Comparison of ENCODE assay signal across 7 mouse cellular contexts in the genomic region with DNA sequence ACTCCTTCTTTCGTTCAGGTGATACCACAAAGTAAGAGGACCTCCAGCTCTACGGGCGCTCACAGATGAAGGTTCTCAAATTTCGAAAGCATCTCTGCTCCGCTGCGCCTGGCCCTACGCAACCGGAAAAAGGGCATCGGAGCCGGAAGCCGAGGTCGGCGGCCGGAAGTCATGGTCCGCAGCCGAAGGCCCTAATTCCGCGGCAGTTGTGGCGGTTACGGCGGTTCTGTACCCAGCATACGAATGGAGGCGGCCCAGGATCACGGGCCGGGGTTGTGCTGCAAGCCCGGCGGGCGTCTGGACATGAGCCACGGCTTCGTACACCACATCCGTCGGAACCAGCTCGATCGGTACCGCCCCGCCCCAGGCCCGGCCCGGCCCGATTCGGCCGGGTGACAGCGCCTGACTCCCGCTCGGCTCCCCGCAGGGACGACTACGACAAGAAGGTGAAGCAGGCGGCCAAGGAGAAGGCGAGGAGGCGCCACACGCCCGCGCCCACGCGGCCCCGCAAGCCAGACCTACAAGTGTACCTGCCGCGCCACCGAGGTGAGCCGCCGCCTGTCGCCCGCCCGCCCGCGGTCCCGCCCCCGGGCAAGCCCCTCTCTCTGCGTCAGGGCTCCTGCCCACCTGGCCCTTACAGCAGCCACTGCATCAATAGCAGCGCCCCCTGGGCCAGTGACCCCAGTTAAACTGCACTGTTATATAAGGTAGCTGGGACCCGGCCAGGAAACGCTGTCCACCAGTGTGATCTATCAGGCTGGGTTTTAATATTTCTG. TPM values are rescaled to one million over a fixed set of nuclear protein-coding genes. Genes with fewer than 3 reads are reported as not detected.
DNase-seq lines count a peak whose midpoint lies in the region; ATAC-seq lines count a peak whose summit lies in the region.

A gene (plus strand): TSS at position 152 of the 776 bp plus-strand sequence.

- WGBS in intestine, embryonic 14.5 days = under 1% methylated on average over 62 of the region's 72 CpGs
- WGBS in limb, embryonic 10.5 days = under 1% methylated on average over 72 of the region's 72 CpGs
- under 1% methylated on average over 70 of the region's 72 CpGs for WGBS in midbrain, embryonic 11.5 days

- peak; percentile 87 for DNase-seq in adrenal gland, adult 2 months
- DNase-seq in embryo, embryonic 10.5 days (ENCODE audit: low spot score) = peak; percentile 86
- DNase-seq in gastrocnemius, postnatal 36 days = peak; percentile 70
- peak; percentile 85 for DNase-seq in intestine, embryonic 14.5 days (ENCODE audit: low spot score)
- DNase-seq in limb, embryonic 10.5 days (ENCODE audit: low spot score) = peak; percentile 89
- DNase-seq in midbrain, embryonic 11.5 days (ENCODE audit: low spot score, missing footprints) = peak; percentile 95
- peak; percentile 71 to 77 for DNase-seq in spleen, adult 18-20 months

- peaks cover 23% of the 10 kb centered on the region for H3K4me1 ChIP-seq in intestine, embryonic 14.5 days (replicated peaks; ENCODE audit: control insufficient read depth, insufficient read depth, low read length)
- peaks cover 49% of the 10 kb centered on the region for H3K4me1 ChIP-seq in limb, embryonic 10.5 days
- peaks cover 21% of the 10 kb centered on the region for H3K4me1 ChIP-seq in midbrain, embryonic 11.5 days (ENCODE audit: control insufficient read depth, insufficient read depth, low read length)

- H3K27ac ChIP-seq in intestine, embryonic 14.5 days (ENCODE audit: low read depth) = peak within 1 kb of the TSS; percentile 83
- H3K27ac ChIP-seq in limb, embryonic 10.5 days = peak within 1 kb of the TSS; percentile 93
- peak within 1 kb of the TSS; percentile 55; the same call in 1 of the 2 replicates for H3K27ac ChIP-seq in midbrain, embryonic 11.5 days (ENCODE audit: low read depth, low read length)

- peak; percentile 80 for ATAC-seq in intestine, embryonic 14.5 days (replicated peaks; ENCODE audit: low FRiP score, low TSS enrichment, low read depth)
- ATAC-seq in midbrain, embryonic 11.5 days (ENCODE audit: low FRiP score) = peak; percentile 69

- H3K9ac ChIP-seq in intestine, embryonic 14.5 days (ENCODE audit: low read length) = peak within 1 kb of the TSS; percentile 73
- peak within 1 kb of the TSS; percentile 93 for H3K9ac ChIP-seq in midbrain, embryonic 11.5 days (ENCODE audit: low read length)

- H3K27me3 ChIP-seq in intestine, embryonic 14.5 days (replicated peaks; ENCODE audit: control insufficient read depth, insufficient read depth, low read length) = no peaks in the 10 kb centered on the region
- no peaks in the 10 kb centered on the region for H3K27me3 ChIP-seq in limb, embryonic 10.5 days (ENCODE audit: low read depth, poor library complexity, severe bottlenecking)
- H3K27me3 ChIP-seq in midbrain, embryonic 11.5 days (ENCODE audit: control insufficient read depth, insufficient read depth, low read length) = no peaks in the 10 kb centered on the region

- H3K4me3 ChIP-seq in intestine, embryonic 14.5 days (ENCODE audit: low read depth, low read length) = peak within 1 kb of the TSS; percentile 63
- peak within 1 kb of the TSS; percentile 90 for H3K4me3 ChIP-seq in limb, embryonic 10.5 days
- H3K4me3 ChIP-seq in midbrain, embryonic 11.5 days (ENCODE audit: low read depth, low read length) = peak within 1 kb of the TSS; percentile 65

- H3K4me2 ChIP-seq in intestine, embryonic 14.5 days (ENCODE audit: low read length) = peak within 1 kb of the TSS; percentile 87
- peak within 1 kb of the TSS; percentile 55 for H3K4me2 ChIP-seq in midbrain, embryonic 11.5 days

- intact Hi-C loops in gastrocnemius, postnatal 36 days (cut with DNase I) = no loop called here

- H3K9me3 ChIP-seq in intestine, embryonic 14.5 days (ENCODE audit: control insufficient read depth, low read length) = no peaks in the 10 kb centered on the region
- no peaks in the 10 kb centered on the region for H3K9me3 ChIP-seq in limb, embryonic 10.5 days (replicated peaks)
- H3K9me3 ChIP-seq in midbrain, embryonic 11.5 days (ENCODE audit: control insufficient read depth, low read length) = no peaks in the 10 kb centered on the region

- peaks cover 29% of the 10 kb centered on the region for H3K36me3 ChIP-seq in intestine, embryonic 14.5 days (ENCODE audit: control insufficient read depth, insufficient read depth, low read length)
- peaks cover 38% of the 10 kb centered on the region for H3K36me3 ChIP-seq in limb, embryonic 10.5 days
- H3K36me3 ChIP-seq in midbrain, embryonic 11.5 days (ENCODE audit: control insufficient read depth, insufficient read depth, low read length) = peaks cover 5% of the 10 kb centered on the region; the same call in 1 of the 2 replicates

RNA-seq across cellular contexts. Expression of the gene that starts here (rescaled TPM):
- total RNA-seq in adrenal gland, adult 2 months (2021) = 10 to 100 TPM; 21.0 to 28.4 TPM
- 20.3 and 21.9 TPM in 2 replicates for polyA plus RNA-seq in adrenal gland, adult 2 months (2012; rRNA removed)
- total RNA-seq in gastrocnemius, postnatal 36 days (2021) = 1 to 10 TPM; 9.0 to 9.5 TPM
- 25.0 and 27.6 TPM in 2 replicates for polyA plus RNA-seq in intestine, embryonic 14.5 days (2014; fragmentation: Nextera tagmentation; extraction: Ambion mirVana)
- polyA plus RNA-seq in limb, embryonic 10.5 days (2016; fragmentation: Nextera tagmentation; extraction: Ambion mirVana) = 24.3 and 27.3 TPM in 2 replicates
- 15.6 and 16.1 TPM in 2 replicates for polyA plus RNA-seq in midbrain, embryonic 11.5 days (2014; fragmentation: Nextera tagmentation; extraction: Ambion mirVana)

Comparison
In these comparisons a context has a peak if more than half of its experiments do, and no peak if none do; other contexts are left out.
1. Peak in every context shown above with its lines: DNase-seq, ATAC-seq, H3K4me3 ChIP-seq and H3K27ac ChIP-seq.